Mouse (Mus musculus) bone marrow, adult 2 months (tissue): ENCODE results near the gene Rad51d.

Experiments used
- CTCF ChIP-seq: fragments of 200-500 bp; IDR thresholded peaks from 2 replicates; pipeline ENCODE4 v1.5.1; 2011; ENCODE audit warnings: low read length, control low read depth; ENCODE audit not compliant: control insufficient read depth, insufficient read depth
- POLR2A ChIP-seq: fragments of 200-500 bp; IDR thresholded peaks from 2 replicates; pipeline ENCODE4 v1.6.1; 2011; ENCODE audit warnings: low read depth, mild to moderate bottlenecking, control low read depth, low read length, borderline replicate concordance; ENCODE audit not compliant: control insufficient read depth

GRCm38 (mm10) chr11:82852958-82853357 lies 37.5 kb downstream of the Rad51d start:
- TF ChIP-seq CTCF (no peak), POLR2A (no peak)
